Mouse (Mus musculus) CH12.LX (cell line): ENCODE results near the gene Elfn2. TPM values are rescaled to one million over a fixed set of nuclear protein-coding genes. Genes with fewer than 3 reads are reported as not detected.

ENCODE experiments used
- DNase-seq: peaks from one replicate; pipeline ENCODE4 v3.0.0-alpha.2; 2013; ENCODE audit errors: extremely low read depth
- H3K27ac ChIP-seq: 2 replicates; pipeline ENCODE4 v1.5.1; 2012; ENCODE audit warnings: low read depth, mild to moderate bottlenecking, control low read depth, moderate library complexity; ENCODE audit not compliant: insufficient read depth
- H3K27me3 ChIP-seq: replicated peaks from 2 replicates; pipeline ENCODE3; 2012; ENCODE audit warnings: inconsistent platforms
- H3K36me3 ChIP-seq, 2 experiments: replicated peaks in 1 of 2; 2 replicates each; pipeline versions ENCODE3 to v1.6.1; 2012; ENCODE audit warnings: inconsistent platforms in 1 of 2, low read length in 1 of 2, mild to moderate bottlenecking in 1 of 2, mixed read lengths in 1 of 2, moderate library complexity in 1 of 2; ENCODE audit not compliant: control insufficient read depth in 1 of 2, insufficient read depth in 1 of 2
- H3K4me1 ChIP-seq, 2 experiments: 2 replicates each; pipeline ENCODE4 v1.6.1; 2012; ENCODE audit warnings: inconsistent platforms in 1 of 2, moderate library complexity in 1 of 2; ENCODE audit not compliant: insufficient read depth in 2 of 2, control insufficient read depth in 1 of 2
- H3K4me2 ChIP-seq: 2 replicates; pipeline ENCODE4 v1.6.1; 2012; ENCODE audit warnings: low read depth, mild to moderate bottlenecking, control low read depth; ENCODE audit not compliant: poor library complexity, insufficient read depth, severe bottlenecking
- H3K4me3 ChIP-seq, 3 experiments: fragments of 150-350 bp in 1 of 3; sonication (generic) in 1 of 3; replicated peaks in 1 of 3; 2 replicates each; pipeline versions ENCODE3 to v1.5.1; 2011 to 2012; ENCODE audit warnings: low read depth in 2 of 3, low read length in 2 of 3, mild to moderate bottlenecking in 2 of 3, moderate library complexity in 2 of 3, control low read depth in 1 of 3, improper control_type of control experiment in 1 of 3, inconsistent platforms in 1 of 3, mixed read lengths in 1 of 3; ENCODE audit not compliant: poor library complexity in 1 of 3
- H3K79me2 ChIP-seq: replicated peaks from 2 replicates; pipeline ENCODE4 v1.6.1; 2012; ENCODE audit warnings: mild to moderate bottlenecking, moderate library complexity; ENCODE audit not compliant: control insufficient read depth, poor library complexity, insufficient read depth, severe bottlenecking; ENCODE audit errors: extremely low read depth
- H3K9ac ChIP-seq: 2 replicates; pipeline ENCODE4 v1.6.1; 2012; ENCODE audit warnings: low read depth, mild to moderate bottlenecking, control low read depth, moderate library complexity; ENCODE audit not compliant: insufficient read depth
- H3K9me3 ChIP-seq: replicated peaks from 2 replicates; pipeline ENCODE3; 2012; ENCODE audit warnings: low read length, inconsistent platforms, mixed read lengths
- CHD2 ChIP-seq: IDR thresholded peaks from 2 replicates; pipeline ENCODE4 v1.6.1; 2011; ENCODE audit warnings: low read length, improper control_type of control experiment
- CTCF ChIP-seq, 2 experiments: IDR thresholded peaks in 1 of 2; conservative IDR thresholded peaks in 1 of 2; 2 replicates each; pipeline ENCODE4 v1.5.1; 2011 to 2012; ENCODE audit warnings: low read depth in 2 of 2, low read length in 2 of 2, improper control_type of control experiment in 1 of 2, inconsistent platforms in 1 of 2, mild to moderate bottlenecking in 1 of 2, moderate library complexity in 1 of 2
- E2F4 ChIP-seq: IDR thresholded peaks from 2 replicates; pipeline ENCODE4 v1.6.1; 2011; ENCODE audit warnings: low read depth, low read length, improper control_type of control experiment; ENCODE audit not compliant: insufficient replicate concordance
- ELF1 ChIP-seq: IDR thresholded peaks from 2 replicates; pipeline ENCODE4 v1.6.1; 2014; ENCODE audit warnings: low read depth, mild to moderate bottlenecking, inconsistent platforms, low read length, improper control_type of control experiment
- EP300 ChIP-seq: IDR thresholded peaks from 2 replicates; pipeline ENCODE4 v1.6.1; 2011; ENCODE audit warnings: low read length, improper control_type of control experiment
- ETS1 ChIP-seq: conservative IDR thresholded peaks from 2 replicates; pipeline ENCODE4 v1.6.1; 2012; ENCODE audit warnings: low read depth, mild to moderate bottlenecking, inconsistent platforms, low read length, improper control_type of control experiment, moderate library complexity
- GABPA ChIP-seq: IDR thresholded peaks from 2 replicates; pipeline ENCODE4 v1.6.1; 2012; ENCODE audit warnings: low read depth, low read length, improper control_type of control experiment, inconsistent platforms; ENCODE audit not compliant: insufficient replicate concordance
- JUN ChIP-seq: IDR thresholded peaks from 2 replicates; pipeline ENCODE4 v1.6.1; 2011; ENCODE audit warnings: low read depth, mild to moderate bottlenecking, low read length, improper control_type of control experiment, moderate library complexity; ENCODE audit not compliant: insufficient read depth
- JUND ChIP-seq: conservative IDR thresholded peaks from 2 replicates; pipeline ENCODE4 v1.6.1; 2011; ENCODE audit warnings: low read depth, low read length, improper control_type of control experiment
- KAT2A ChIP-seq: IDR thresholded peaks from 2 replicates; pipeline ENCODE4 v1.6.1; 2012; ENCODE audit warnings: low read length, improper control_type of control experiment, inconsistent platforms; ENCODE audit not compliant: insufficient replicate concordance
- MAFK ChIP-seq: IDR thresholded peaks from 2 replicates; pipeline ENCODE4 v1.6.1; 2011; ENCODE audit warnings: low read length, improper control_type of control experiment; ENCODE audit not compliant: insufficient replicate concordance
- MAZ ChIP-seq: IDR thresholded peaks from 2 replicates; pipeline ENCODE4 v1.6.1; 2012; ENCODE audit warnings: low read depth, mild to moderate bottlenecking, inconsistent platforms, low read length, improper control_type of control experiment, moderate library complexity
- MEF2A ChIP-seq: IDR thresholded peaks from 2 replicates; pipeline ENCODE4 v1.6.1; 2014; ENCODE audit warnings: low read depth, mild to moderate bottlenecking, inconsistent platforms, low read length, improper control_type of control experiment, borderline replicate concordance
- MXI1 ChIP-seq: IDR thresholded peaks from 2 replicates; pipeline ENCODE4 v1.6.1; 2011; ENCODE audit warnings: mild to moderate bottlenecking, low read depth, low read length, improper control_type of control experiment
- NELFE ChIP-seq: IDR thresholded peaks from 2 replicates; pipeline ENCODE4 v1.6.1; 2011; ENCODE audit warnings: low read depth, low read length, improper control_type of control experiment
- NRF1 ChIP-seq: IDR thresholded peaks from 2 replicates; pipeline ENCODE4 v1.6.1; 2014; ENCODE audit warnings: low read depth, mild to moderate bottlenecking, inconsistent platforms, low read length, improper control_type of control experiment, moderate library complexity
- PAX5 ChIP-seq: IDR thresholded peaks from 2 replicates; pipeline ENCODE4 v1.6.1; 2012; ENCODE audit warnings: low read length, inconsistent platforms, mixed read lengths
- POLR2A ChIP-seq: IDR thresholded peaks from 2 replicates; pipeline ENCODE4 v1.6.1; 2011; ENCODE audit warnings: low read depth, mild to moderate bottlenecking, improper control_type of control experiment, low read length
- RAD21 ChIP-seq: IDR thresholded peaks from 2 replicates; pipeline ENCODE4 v1.6.1; 2011; ENCODE audit warnings: low read depth, mild to moderate bottlenecking, low read length, improper control_type of control experiment, moderate library complexity
- SMC3 ChIP-seq: IDR thresholded peaks from 2 replicates; pipeline ENCODE4 v1.6.1; 2011; ENCODE audit warnings: low read depth, low read length, improper control_type of control experiment
- TBP ChIP-seq: conservative IDR thresholded peaks from 2 replicates; pipeline ENCODE4 v1.6.1; 2011; ENCODE audit warnings: low read depth, low read length, improper control_type of control experiment
- UBTF ChIP-seq: IDR thresholded peaks from 2 replicates; pipeline ENCODE4 v1.6.1; 2012; ENCODE audit warnings: low read depth, mild to moderate bottlenecking, inconsistent platforms, low read length, improper control_type of control experiment, moderate library complexity
- USF1 ChIP-seq: IDR thresholded peaks from 2 replicates; pipeline ENCODE4 v1.6.1; 2014; ENCODE audit warnings: low read depth, mild to moderate bottlenecking, inconsistent platforms, low read length, improper control_type of control experiment
- ZMIZ1 ChIP-seq: IDR thresholded peaks from 2 replicates; pipeline ENCODE4 v1.6.1; 2012; ENCODE audit warnings: low read depth, mild to moderate bottlenecking, inconsistent platforms, low read length, improper control_type of control experiment
- ZNF384 ChIP-seq: IDR thresholded peaks from 2 replicates; pipeline ENCODE4 v1.6.1; 2012; ENCODE audit warnings: low read depth, low read length, improper control_type of control experiment, inconsistent platforms
- dilution Hi-C: fragments of 300-500 bp; cut with MboI; formaldehyde crosslinking; loops from 2 replicates; pipeline ENCODE4 v1.14.3; 2020; ENCODE audit warnings: low sequenced_read_pairs; ENCODE audit not compliant: extremely low pct_unique_long_range_greater_than_20kb, extremely low pct_ligation_motif_present
- in situ Hi-C: fragments of 300-500 bp; cut with MboI; formaldehyde crosslinking; loops from 3 replicates; pipeline ENCODE4 v1.14.3; 2019; ENCODE audit warnings: low sequenced_read_pairs, low pct_ligation_motif_present, low pct_unique_long_range_greater_than_20kb, mixed read lengths
- polyA plus RNA-seq: library from polyadenylated mRNA; unstranded; fragments of >175 nt; gene quantifications from 2 replicates; pipeline ENCODE4 v1.2.1, GENCODE M21; 2012; ENCODE audit warnings: low read depth; ENCODE audit not compliant: insufficient read length
- total RNA-seq, 2 experiments: library from RNA; depleted of rRNA; stranded (reverse); fragments of 300-350 nt in 1 of 2; fragments of >200 nt in 1 of 2; gene quantifications; 2 replicates each; pipeline ENCODE4 v1.2.3; 2012 to 2014

Gene Elfn2
- total and polyA plus RNA-seq, 3 experiments = 0.06 TPM; not detected in 2

DNA sequence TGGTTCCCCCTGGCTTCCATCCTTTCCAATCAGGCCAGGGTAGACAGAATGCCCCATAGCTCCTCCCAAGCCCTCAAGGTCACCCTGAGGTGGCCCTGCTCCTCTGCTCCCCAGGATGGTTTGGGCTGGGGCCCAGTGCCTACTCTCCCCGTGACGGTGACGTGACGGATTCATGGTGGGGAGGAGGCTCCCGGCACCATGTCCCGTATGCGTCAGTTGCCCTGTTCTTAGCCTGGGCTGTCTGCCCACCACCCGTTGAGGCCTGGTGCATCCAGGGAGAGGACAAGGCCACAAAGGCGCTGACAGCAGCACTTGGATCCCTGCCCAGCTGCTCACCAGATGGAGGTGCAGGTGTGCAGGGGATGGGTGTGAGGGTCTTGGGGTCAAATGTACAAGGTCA lies 41.6 kb downstream of the Elfn2 start:
- no peak for TF ChIP-seq TBP
- TF ChIP-seq NELFE = no peak
- TF ChIP-seq ZMIZ1 = no peak
- TF ChIP-seq EP300 = no peak
- no peak for TF ChIP-seq JUND
- no peak for TF ChIP-seq MAFK
- no peak for TF ChIP-seq SMC3
- no peak for TF ChIP-seq CTCF (conservative IDR thresholded peaks at IDR 0.05 in 1 of 2, IDR thresholded peaks at IDR 0.05 in 1 of 2; ENCODE audit: low read depth in 2 of 2, low read length in 2 of 2)
- no peak for TF ChIP-seq ETS1
- no peak for TF ChIP-seq UBTF
- no peak for TF ChIP-seq USF1
- no peak for TF ChIP-seq E2F4
- no peak for TF ChIP-seq MEF2A
- no peak for TF ChIP-seq NRF1
- TF ChIP-seq MXI1 = no peak
- no peak for TF ChIP-seq ELF1
- no peak for TF ChIP-seq MAZ
- no peak for TF ChIP-seq CHD2
- no peak for TF ChIP-seq POLR2A
- no peak for TF ChIP-seq GABPA
- H3K4me1 ChIP-seq = peaks cover 7 to 9% of the 10 kb centered on the region in 2 experiments
- no peak overlapping the region for H3K9ac ChIP-seq
- H3K27ac ChIP-seq = no peak overlapping the region
- peaks cover 96% of the 10 kb centered on the region for H3K27me3 ChIP-seq
- dilution Hi-C loops (no loop called here), in situ Hi-C loops (no loop called here)
- DNase-seq = no peak
- no peaks in the 10 kb centered on the region for H3K79me2 ChIP-seq
- H3K4me3 ChIP-seq = no peak overlapping the region
- H3K9me3 ChIP-seq = no peaks in the 10 kb centered on the region
- H3K36me3 ChIP-seq = no peaks in the 10 kb centered on the region
- no peak overlapping the region for H3K4me2 ChIP-seq

DNA sequence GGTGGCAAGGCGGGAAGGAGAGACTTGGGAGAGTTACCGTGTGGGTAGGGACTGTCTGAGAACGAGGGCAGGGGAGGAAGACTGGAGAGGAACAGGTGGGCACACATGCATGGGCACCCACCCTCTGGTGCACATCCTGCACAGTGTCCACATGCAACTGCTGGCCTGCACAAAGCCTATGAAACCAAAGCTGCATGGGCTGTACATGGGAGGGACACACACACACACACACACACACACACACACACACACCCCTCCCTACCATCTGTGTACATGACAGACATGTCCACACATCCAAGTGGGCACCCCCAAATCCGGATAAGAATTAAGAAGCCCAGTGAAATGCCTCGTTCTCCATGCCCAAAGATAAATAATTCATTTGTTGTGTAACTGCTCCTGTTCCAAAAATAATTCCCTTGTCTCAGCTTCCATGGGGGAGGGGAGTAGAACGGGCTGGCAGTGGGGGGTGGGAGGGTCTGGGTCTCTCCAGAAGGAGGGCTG lies 43.6 kb downstream of the Elfn2 start:
- dilution Hi-C loops = no loop called here
- H3K4me3 ChIP-seq = no peak overlapping the region
- no peak overlapping the region for H3K4me2 ChIP-seq
- no peaks in the 10 kb centered on the region for H3K79me2 ChIP-seq
- H3K9me3 ChIP-seq = no peaks in the 10 kb centered on the region
- peaks cover 95% of the 10 kb centered on the region for H3K27me3 ChIP-seq
- H3K4me1 ChIP-seq = peaks cover 7 to 9% of the 10 kb centered on the region in 2 experiments
- in situ Hi-C loops = no loop called here
- no peak overlapping the region for H3K27ac ChIP-seq
- H3K9ac ChIP-seq = no peak overlapping the region
- no peak for TF ChIP-seq MEF2A
- no peak for TF ChIP-seq JUN
- no peak for TF ChIP-seq ELF1
- no peak for TF ChIP-seq RAD21
- TF ChIP-seq KAT2A = no peak
- TF ChIP-seq NRF1 = no peak
- TF ChIP-seq MAZ = no peak
- TF ChIP-seq ZMIZ1 = no peak
- TF ChIP-seq PAX5 = no peak
- no peak for TF ChIP-seq POLR2A
- no peak for TF ChIP-seq ZNF384
- no peak for DNase-seq
- H3K36me3 ChIP-seq = no peaks in the 10 kb centered on the region
